Mouse (Mus musculus) MEL (cell line): ENCODE measurements at regions not wholly inside any gene's neighbourhood (a gene's known extent, or its start where the extent isn't known, plus 50 kb on each side); places are given as distances from the start of the nearest gene placed in this dataset.

Experiments used
- DNase-seq: peaks from one replicate; pipeline ENCODE4 v3.0.0; 2011; ENCODE audit warnings: low read depth, low spot score
- H3K27ac ChIP-seq: 2 replicates; pipeline ENCODE4 v1.5.1; 2012; ENCODE audit warnings: low read depth, mild to moderate bottlenecking, control low read depth, low read length, moderate library complexity; ENCODE audit not compliant: control insufficient read depth
- H3K27me3 ChIP-seq, 2 experiments: fragments of 150-350 bp in 1 of 2; sonication (generic) in 1 of 2; 2 replicates each; pipeline ENCODE4 v1.6.1; 2012; ENCODE audit warnings: low read length in 2 of 2, mild to moderate bottlenecking in 2 of 2, improper control_type of control experiment in 1 of 2, moderate library complexity in 1 of 2; ENCODE audit not compliant: insufficient read depth in 2 of 2, control insufficient read depth in 1 of 2
- H3K36me3 ChIP-seq, 2 experiments: 2 replicates each; pipeline ENCODE4 v1.6.1; 2012 to 2014; ENCODE audit warnings: low read length in 2 of 2, improper control_type of control experiment in 1 of 2, inconsistent platforms in 1 of 2, mild to moderate bottlenecking in 1 of 2; ENCODE audit not compliant: insufficient read depth in 2 of 2, control insufficient read depth in 1 of 2
- H3K4me1 ChIP-seq, 2 experiments: fragments of 150-350 bp in 1 of 2; sonication (generic) in 1 of 2; 2 replicates each; pipeline ENCODE4 v1.6.1; 2012; ENCODE audit warnings: low read length in 2 of 2, improper control_type of control experiment in 1 of 2, mild to moderate bottlenecking in 1 of 2; ENCODE audit not compliant: insufficient read depth in 2 of 2, control insufficient read depth in 1 of 2
- H3K4me3 ChIP-seq, 2 experiments: fragments of 150-350 bp in 1 of 2; sonication (generic) in 1 of 2; 2 replicates each; pipeline ENCODE4 v1.5.1; 2012; ENCODE audit warnings: low read depth in 2 of 2, low read length in 2 of 2, mild to moderate bottlenecking in 2 of 2, moderate library complexity in 2 of 2, control low read depth in 1 of 2, improper control_type of control experiment in 1 of 2; ENCODE audit not compliant: control insufficient read depth in 1 of 2, insufficient read depth in 1 of 2
- H3K79me2 ChIP-seq: 2 replicates; pipeline ENCODE4 v1.6.1; 2012; ENCODE audit warnings: mild to moderate bottlenecking, low read length, moderate library complexity; ENCODE audit not compliant: control insufficient read depth, poor library complexity, insufficient read depth
- H3K9ac ChIP-seq: 2 replicates; pipeline ENCODE4 v1.6.1; 2012; ENCODE audit warnings: low read depth, mild to moderate bottlenecking, control low read depth, low read length, moderate library complexity; ENCODE audit not compliant: control insufficient read depth, poor library complexity, severe bottlenecking
- H3K9me3 ChIP-seq: fragments of 150-350 bp; sonication (generic); replicated peaks from 2 replicates; pipeline ENCODE4 v1.6.1; 2012; ENCODE audit warnings: mild to moderate bottlenecking, low read length, improper control_type of control experiment, moderate library complexity; ENCODE audit not compliant: insufficient read depth
- BHLHE40 ChIP-seq: IDR thresholded peaks from 2 replicates; pipeline ENCODE4 v1.6.1; 2012; ENCODE audit warnings: low read depth, mild to moderate bottlenecking, inconsistent platforms, low read length, improper control_type of control experiment, borderline replicate concordance
- CHD1 ChIP-seq: IDR thresholded peaks from 2 replicates; pipeline ENCODE4 v1.6.1; 2012; ENCODE audit warnings: low read depth, mild to moderate bottlenecking, inconsistent platforms, low read length, improper control_type of control experiment
- CHD2 ChIP-seq: IDR thresholded peaks from 2 replicates; pipeline ENCODE4 v1.6.1; 2011; ENCODE audit warnings: low read length, improper control_type of control experiment
- CTCF ChIP-seq, 3 experiments: IDR thresholded peaks in 2 of 3; conservative IDR thresholded peaks in 1 of 3; 2 replicates each; pipeline ENCODE4 v1.5.1; 2011 to 2012; ENCODE audit warnings: low read length in 3 of 3, low read depth in 2 of 3, mild to moderate bottlenecking in 2 of 3, improper control_type of control experiment in 1 of 3, inconsistent platforms in 1 of 3, mixed read lengths in 1 of 3, moderate library complexity in 1 of 3; ENCODE audit not compliant: control insufficient read depth in 1 of 3, insufficient read depth in 1 of 3, poor library complexity in 1 of 3, severe bottlenecking in 1 of 3
- E2F4 ChIP-seq: IDR thresholded peaks from 2 replicates; pipeline ENCODE4 v1.6.1; 2011; ENCODE audit warnings: low read depth, low read length, improper control_type of control experiment, borderline replicate concordance
- HCFC1 ChIP-seq: IDR thresholded peaks from 2 replicates; pipeline ENCODE4 v1.6.1; 2012; ENCODE audit warnings: low read depth, mild to moderate bottlenecking, inconsistent platforms, low read length, improper control_type of control experiment, moderate library complexity
- JUND ChIP-seq: IDR thresholded peaks from 2 replicates; pipeline ENCODE4 v1.6.1; 2011; ENCODE audit warnings: low read depth, mild to moderate bottlenecking, improper control_type of control experiment, low read length
- KAT2A ChIP-seq: conservative IDR thresholded peaks from 2 replicates; pipeline ENCODE4 v1.6.1; 2012; ENCODE audit warnings: low read depth, low read length, improper control_type of control experiment, inconsistent platforms
- MAFK ChIP-seq: IDR thresholded peaks from 2 replicates; pipeline ENCODE4 v1.6.1; 2011; ENCODE audit warnings: low read depth, mild to moderate bottlenecking, low read length, improper control_type of control experiment, borderline replicate concordance
- MAX ChIP-seq: IDR thresholded peaks from 2 replicates; pipeline ENCODE4 v1.6.1; 2011; ENCODE audit warnings: low read length, improper control_type of control experiment
- MAZ ChIP-seq: IDR thresholded peaks from 2 replicates; pipeline ENCODE4 v1.6.1; 2012; ENCODE audit warnings: low read depth, mild to moderate bottlenecking, inconsistent platforms, low read length, improper control_type of control experiment
- MEF2A ChIP-seq: IDR thresholded peaks from 2 replicates; pipeline ENCODE4 v1.6.1; 2014; ENCODE audit warnings: low read depth, mild to moderate bottlenecking, inconsistent platforms, low read length, improper control_type of control experiment; ENCODE audit not compliant: poor library complexity, insufficient replicate concordance, severe bottlenecking; ENCODE audit errors: extremely low read depth
- MYB ChIP-seq: IDR thresholded peaks from 2 replicates; pipeline ENCODE4 v1.6.1; 2011; ENCODE audit warnings: mild to moderate bottlenecking, low read depth, low read length, improper control_type of control experiment
- MYC ChIP-seq: IDR thresholded peaks from 2 replicates; pipeline ENCODE4 v1.6.1; 2011; ENCODE audit warnings: low read depth, mild to moderate bottlenecking, low read length, improper control_type of control experiment, moderate library complexity
- NELFE ChIP-seq: IDR thresholded peaks from 2 replicates; pipeline ENCODE4 v1.6.1; 2011; ENCODE audit warnings: low read depth, low read length, improper control_type of control experiment
- RCOR1 ChIP-seq: IDR thresholded peaks from 2 replicates; pipeline ENCODE4 v1.6.1; 2012; ENCODE audit warnings: low read depth, mild to moderate bottlenecking, inconsistent platforms, low read length, improper control_type of control experiment
- SIN3A ChIP-seq: IDR thresholded peaks from 2 replicates; pipeline ENCODE4 v1.6.1; 2012; ENCODE audit warnings: low read length, improper control_type of control experiment, inconsistent platforms
- SMC3 ChIP-seq: IDR thresholded peaks from 2 replicates; pipeline ENCODE4 v1.6.1; 2011; ENCODE audit warnings: low read depth, low read length, improper control_type of control experiment
- TBP ChIP-seq: IDR thresholded peaks from 2 replicates; pipeline ENCODE4 v1.8.0; 2011; ENCODE audit warnings: low read depth, low read length, improper control_type of control experiment
- TCF12 ChIP-seq: IDR thresholded peaks from 2 replicates; pipeline ENCODE4 v1.6.1; 2014; ENCODE audit warnings: low read depth, mild to moderate bottlenecking, inconsistent platforms, low read length, improper control_type of control experiment, moderate library complexity
- UBTF ChIP-seq: IDR thresholded peaks from 2 replicates; pipeline ENCODE4 v1.6.1; 2012; ENCODE audit warnings: low read depth, mild to moderate bottlenecking, inconsistent platforms, low read length, improper control_type of control experiment, moderate library complexity, borderline replicate concordance; ENCODE audit not compliant: insufficient read depth
- USF1 ChIP-seq: IDR thresholded peaks from 2 replicates; pipeline ENCODE4 v1.6.1; 2014; ENCODE audit warnings: low read depth, mild to moderate bottlenecking, inconsistent platforms, low read length, improper control_type of control experiment, moderate library complexity
- USF2 ChIP-seq, 2 experiments: IDR thresholded peaks; 2 replicates each; pipeline ENCODE4 v1.6.1; 2011 to 2012; ENCODE audit warnings: improper control_type of control experiment in 2 of 2, low read length in 2 of 2, borderline replicate concordance in 1 of 2, inconsistent platforms in 1 of 2, low read depth in 1 of 2, mild to moderate bottlenecking in 1 of 2; ENCODE audit not compliant: insufficient read depth in 1 of 2
- ZKSCAN1 ChIP-seq: IDR thresholded peaks from 2 replicates; pipeline ENCODE4 v1.6.1; 2012; ENCODE audit warnings: low read depth, mild to moderate bottlenecking, inconsistent platforms, low read length, improper control_type of control experiment, moderate library complexity
- ZMIZ1 ChIP-seq: IDR thresholded peaks from 2 replicates; pipeline ENCODE4 v1.6.1; 2012; ENCODE audit warnings: low read depth, mild to moderate bottlenecking, inconsistent platforms, low read length, improper control_type of control experiment, moderate library complexity
- ZNF384 ChIP-seq: IDR thresholded peaks from 2 replicates; pipeline ENCODE4 v1.6.1; 2012; ENCODE audit warnings: low read depth, mild to moderate bottlenecking, inconsistent platforms, low read length, improper control_type of control experiment

DNA sequence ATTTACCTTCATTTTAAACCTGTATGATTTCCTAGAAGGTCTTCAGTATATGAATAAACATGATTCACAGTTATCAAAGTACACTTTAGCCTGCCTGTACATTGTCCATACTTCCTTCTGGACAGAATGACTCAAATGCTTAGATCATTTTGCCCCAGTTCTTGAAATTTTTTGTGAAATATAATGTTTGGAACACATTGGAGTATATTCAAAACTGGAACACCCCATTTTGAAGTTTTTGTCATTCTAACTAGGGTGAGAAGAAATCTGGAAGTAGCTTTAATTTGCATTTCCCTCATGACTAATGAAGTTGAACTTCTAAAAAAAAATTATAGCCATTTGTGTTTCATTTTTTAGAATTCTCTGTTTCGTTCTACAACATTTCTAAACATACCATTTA, 561.6 kb upstream of the Rgs18 start:
- Histone ChIP-seq H3K27ac (no peak overlapping the region), H3K36me3 (no peaks in the 10 kb centered on the region), H3K27me3 (no peaks in the 10 kb centered on the region), H3K79me2 (no peaks in the 10 kb centered on the region), H3K9ac (no peak overlapping the region), H3K4me3 (no peak overlapping the region), H3K9me3 (no peaks in the 10 kb centered on the region), H3K4me1 (no peaks in the 10 kb centered on the region)
- TF ChIP-seq NELFE (no peak), CHD1 (no peak), MAX (no peak), CTCF (IDR thresholded peaks at IDR 0.05 in 2 of 3, conservative IDR thresholded peaks at IDR 0.05 in 1 of 3; ENCODE audit: control insufficient read depth in 1 of 3, insufficient read depth in 1 of 3, low read depth in 2 of 3, low read length in 3 of 3, poor library complexity in 1 of 3, severe bottlenecking in 1 of 3) (no peak), JUND (no peak), UBTF (no peak), MYB (no peak), ZMIZ1 (no peak), E2F4 (no peak), SIN3A (no peak), CHD2 (no peak), BHLHE40 (no peak), MAZ (no peak), ZKSCAN1 (no peak), MEF2A (no peak), KAT2A (no peak), TBP (no peak)
- no peak for DNase-seq

DNA sequence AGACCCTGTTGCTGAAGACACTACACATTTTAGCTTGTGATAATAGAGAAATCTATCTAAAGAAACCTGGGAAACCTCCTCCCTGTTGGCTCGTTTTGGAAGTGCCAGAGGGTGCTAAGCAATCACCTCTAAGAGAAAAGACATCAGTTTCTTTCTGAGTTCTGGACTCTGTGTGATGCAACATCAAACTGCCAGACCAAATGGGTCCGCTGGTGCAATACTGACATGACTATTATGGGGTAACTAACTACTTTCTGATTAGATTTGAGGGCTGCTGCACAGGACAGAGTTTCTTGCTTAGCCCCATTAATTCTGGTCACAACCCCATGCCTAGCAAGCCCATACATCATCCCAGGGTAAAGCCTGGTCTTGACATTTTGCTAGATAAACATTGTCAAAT, 517.7 kb upstream of the Rgs18 start:
- no peak for DNase-seq
- TF ChIP-seq USF1 (no peak), BHLHE40 (no peak), KAT2A (no peak), ZMIZ1 (no peak), HCFC1 (no peak), CTCF (IDR thresholded peaks at IDR 0.05 in 2 of 3, conservative IDR thresholded peaks at IDR 0.05 in 1 of 3; ENCODE audit: control insufficient read depth in 1 of 3, insufficient read depth in 1 of 3, low read depth in 2 of 3, low read length in 3 of 3, poor library complexity in 1 of 3, severe bottlenecking in 1 of 3) (no peak), RCOR1 (no peak), TCF12 (no peak), JUND (no peak), TBP (no peak), CHD1 (no peak), MEF2A (no peak), CHD2 (no peak), MAFK (no peak), MYC (no peak), ZNF384 (no peak), USF2 (IDR thresholded peaks at IDR 0.05; ENCODE audit: borderline replicate concordance in 1 of 2, insufficient read depth in 1 of 2, low read depth in 1 of 2, low read length in 2 of 2) (no peak), E2F4 (no peak), SMC3 (no peak)
- no peaks in the 10 kb centered on the region for H3K36me3 ChIP-seq

More for the DNA sequence above, 517.7 kb upstream of the Rgs18 start:
- H3K79me2 ChIP-seq: no peaks in the 10 kb centered on the region
- H3K27me3 ChIP-seq: no peaks in the 10 kb centered on the region
- no peaks in the 10 kb centered on the region for H3K4me1 ChIP-seq
- no peak overlapping the region for H3K4me3 ChIP-seq
- H3K9me3 ChIP-seq: no peaks in the 10 kb centered on the region
- H3K9ac ChIP-seq: no peak overlapping the region
- H3K27ac ChIP-seq: no peak overlapping the region
